Mouse (Mus musculus): ENCODE results near the gene AC124502.3. TPM values are rescaled to one million over a fixed set of nuclear protein-coding genes. Genes with fewer than 3 reads are reported as not detected.
"Not testable (repeated sequence)": the region's sequence is repeated elsewhere in the genome, so short reads cannot be mapped to it uniquely, and the experiment has no call there.

The AC124502.3 gene
- total RNA-seq (2021), result 1 to 10 TPM; 1.6 to 2.3 TPM

DNA sequence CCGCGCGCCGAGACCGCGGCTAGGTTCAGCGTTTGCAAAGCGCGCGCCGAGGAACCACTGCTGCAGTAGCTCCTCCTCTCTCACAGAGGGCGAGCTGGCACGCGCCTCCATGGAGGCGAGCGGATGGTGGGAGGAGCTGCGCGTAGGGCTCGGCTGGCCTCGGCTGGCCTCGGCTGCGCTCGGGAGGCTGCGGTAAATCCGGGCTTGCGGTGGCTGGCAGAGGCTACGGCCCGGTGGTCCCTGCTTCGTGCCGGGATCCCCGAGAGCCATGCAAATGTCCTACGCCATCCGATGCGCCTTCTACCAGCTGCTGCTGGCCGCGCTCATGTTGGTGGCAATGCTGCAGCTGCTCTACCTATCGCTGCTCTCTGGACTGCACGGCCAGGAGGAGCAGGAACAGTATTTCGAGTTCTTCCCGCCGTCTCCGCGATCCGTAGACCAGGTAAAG lies at the start of gene AC124502.3, which contains the start of gene B4gat1:
Gene AC124502.3 (plus strand): TSS at position 183 of the 448 bp plus-strand sequence.
Gene B4gat1 (plus strand): TSS at position 118 of the 448 bp plus-strand sequence.
- intact Hi-C loops (cut with DNase I), result no loop called here
- peak; percentile 92 to 93 for DNase-seq

DNA sequence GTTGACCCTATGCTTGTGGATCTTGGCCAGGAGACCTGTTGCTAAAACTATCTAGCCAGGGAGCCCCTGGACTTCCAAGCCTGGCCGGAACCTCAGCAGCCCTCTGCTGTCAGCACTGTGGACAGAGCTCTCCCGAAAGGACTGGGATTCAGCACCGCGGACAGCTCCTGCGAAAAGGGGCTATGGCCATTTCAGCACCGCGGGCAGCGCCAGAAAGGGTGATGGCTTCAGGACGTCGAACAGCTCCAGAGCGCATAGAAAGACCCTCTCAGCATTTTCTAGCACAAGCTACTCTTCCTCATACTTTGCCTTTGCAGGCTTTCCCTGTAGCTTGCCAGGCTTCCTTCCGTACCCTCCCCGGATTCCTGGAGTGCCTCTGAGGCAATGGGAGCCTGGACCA lies 49.7 kb upstream of the AC124502.3 start:
- intact Hi-C loops (cut with DNase I), result no loop called here
- DNase-seq, result peak; percentile 94 to 98

DNA sequence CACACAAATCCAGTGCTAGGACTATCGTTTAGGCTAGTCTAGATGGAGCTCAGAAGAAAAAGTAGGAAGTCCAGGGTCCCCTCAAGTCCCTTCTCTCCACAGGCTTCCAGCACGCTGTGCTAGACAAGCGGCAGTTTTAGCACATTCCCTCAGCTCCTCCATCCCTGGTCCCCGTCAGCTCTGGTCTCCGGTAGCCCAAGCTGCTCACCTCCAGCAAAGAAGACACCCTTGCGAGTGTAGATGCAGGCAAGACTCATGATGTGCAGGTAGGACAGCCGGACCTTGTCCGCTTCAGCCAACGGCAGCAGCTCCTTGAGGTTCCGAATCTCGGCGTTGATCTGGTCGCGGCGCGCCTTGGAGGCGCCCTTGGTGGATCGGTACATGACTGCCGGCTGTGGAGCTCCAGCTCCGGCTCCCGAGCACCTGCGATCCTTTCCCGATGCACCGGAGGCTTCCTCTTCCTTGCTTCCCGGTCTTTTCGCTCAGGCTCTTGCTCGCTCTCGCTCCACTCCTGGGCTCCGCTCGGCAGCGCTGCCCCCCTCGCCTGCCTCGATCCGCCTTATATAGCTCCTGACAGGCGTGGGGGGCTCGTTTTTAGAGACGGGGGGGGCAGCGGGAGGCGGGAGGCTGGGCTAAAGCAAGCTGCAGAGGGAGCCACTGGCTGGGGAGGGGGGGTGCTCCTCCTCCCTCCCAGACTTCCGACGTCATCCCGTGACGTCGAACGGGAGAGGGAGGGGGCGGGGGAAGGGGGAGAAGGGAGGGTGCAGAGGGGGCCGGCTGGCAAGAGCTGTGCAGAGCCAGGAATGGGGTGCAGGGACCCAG lies 49.0 kb upstream of the AC124502.3 start:
- intact Hi-C loops (cut with DNase I), result no loop called here
- no peak for DNase-seq

DNA sequence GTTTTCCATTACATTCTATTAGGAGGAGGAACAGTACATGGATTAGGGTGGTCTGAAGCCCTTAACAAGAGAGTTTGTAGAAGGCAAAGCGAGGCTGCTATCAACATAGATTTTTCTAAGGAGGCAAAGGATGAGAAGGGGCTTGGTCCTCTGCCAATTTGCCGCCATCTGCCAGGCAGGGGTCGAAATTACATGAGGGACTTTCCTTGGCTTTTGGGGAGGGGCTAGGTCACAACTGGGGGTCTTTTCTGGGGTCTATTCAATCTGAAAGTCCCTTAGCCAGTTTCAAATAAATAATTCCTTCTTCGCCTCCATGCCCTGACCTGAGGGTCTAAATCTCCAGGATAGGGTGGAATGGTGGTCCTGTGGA lies 48.5 kb upstream of the AC124502.3 start, which contains the start of gene Npas4:
Gene Npas4 (minus strand): TSS at position 61 of the 370 bp plus-strand sequence.
- no peak for DNase-seq

DNA sequence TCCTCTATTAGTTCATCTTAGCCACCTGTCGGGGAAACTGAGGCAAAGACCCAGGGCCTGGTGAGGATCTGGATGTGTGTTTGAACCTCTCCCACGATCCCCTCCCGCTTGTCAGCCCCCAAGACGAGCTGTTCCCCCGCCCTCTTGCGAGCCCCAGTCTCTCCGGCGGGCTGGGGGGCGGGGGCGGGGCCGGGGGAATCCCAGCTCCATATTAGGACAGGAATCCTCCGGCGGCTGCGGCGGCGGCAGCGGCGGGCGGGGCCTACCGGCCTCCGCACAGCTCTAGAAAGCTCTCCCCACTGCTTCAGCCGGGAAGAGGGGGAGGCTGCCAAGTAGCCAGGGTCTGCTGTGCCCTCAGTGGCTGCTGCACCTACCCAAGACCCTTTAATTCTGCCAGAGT lies 48.0 kb upstream of the AC124502.3 start:
- no peak for DNase-seq
- intact Hi-C loops (cut with DNase I), result no loop called here

More for the DNA sequence above, 48.5 kb upstream of the AC124502.3 start, which contains the start of gene Npas4:
- intact Hi-C loops (cut with DNase I), result no loop called here

DNA sequence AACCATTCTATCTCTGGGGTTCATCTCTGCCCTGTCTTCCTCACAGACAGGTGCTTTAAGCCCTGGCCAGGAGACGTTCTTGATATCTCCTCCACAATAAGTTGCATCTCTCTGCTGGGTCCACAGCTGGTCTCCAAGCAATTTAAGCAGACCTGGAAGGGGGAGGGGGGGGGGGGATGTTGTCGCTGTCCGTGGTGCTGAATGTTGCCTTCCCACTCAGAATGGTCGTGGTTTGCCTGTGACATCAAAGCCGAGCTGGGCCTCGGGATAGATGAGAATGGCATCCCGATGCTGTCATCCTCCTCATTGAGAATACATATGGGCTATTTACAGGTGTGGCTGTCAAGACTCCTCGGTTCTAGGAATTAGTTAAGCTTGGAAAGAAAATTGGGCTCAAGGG lies 46.3 kb upstream of the AC124502.3 start:
- intact Hi-C loops (cut with DNase I), result no loop called here
- DNase-seq, result no peak

DNA sequence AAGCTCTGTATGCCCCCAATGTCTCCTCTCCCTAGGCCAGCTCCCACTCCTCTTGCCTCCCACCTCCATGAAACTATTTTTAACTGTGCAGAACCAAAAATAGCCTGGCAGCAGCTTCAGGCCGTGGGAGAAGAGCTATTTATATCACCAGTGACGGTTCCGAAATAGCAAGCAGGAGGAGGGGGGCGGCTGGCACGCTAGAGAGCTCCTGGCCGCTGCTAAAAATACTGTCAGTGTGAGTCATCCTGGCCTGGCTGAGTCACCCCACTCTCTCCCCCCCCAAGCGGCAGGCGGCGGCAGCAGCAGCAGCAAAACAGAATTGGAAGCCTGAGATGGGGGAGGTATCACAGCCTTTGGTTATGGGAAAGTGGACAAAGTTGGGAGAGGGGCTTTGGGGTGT lies 45.8 kb upstream of the AC124502.3 start:
- DNase-seq, result peak; percentile 88 to 92

DNA sequence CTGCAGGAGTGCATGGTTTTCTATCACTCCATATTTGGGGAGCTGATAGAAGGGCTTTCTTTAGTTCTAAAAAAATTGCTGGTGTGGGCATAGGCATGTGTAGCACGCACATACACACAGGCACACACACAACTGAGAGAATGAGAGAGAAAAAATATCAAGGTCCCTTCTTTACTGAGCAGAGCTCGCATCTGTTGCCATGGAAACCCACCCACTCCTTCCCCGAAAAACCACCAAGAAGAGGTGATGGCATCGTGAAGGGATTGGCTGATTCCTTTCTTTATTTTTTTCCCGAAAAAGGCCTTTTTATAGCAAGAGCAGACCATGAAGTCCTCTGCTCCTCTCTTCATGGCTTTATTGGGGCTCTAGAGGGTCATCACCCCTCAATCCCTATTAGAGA lies 44.6 kb upstream of the AC124502.3 start:
- intact Hi-C loops (cut with DNase I), result no loop called here
- no peak for DNase-seq

More for the DNA sequence above, 45.8 kb upstream of the AC124502.3 start:
- intact Hi-C loops (cut with DNase I), result no loop called here

DNA sequence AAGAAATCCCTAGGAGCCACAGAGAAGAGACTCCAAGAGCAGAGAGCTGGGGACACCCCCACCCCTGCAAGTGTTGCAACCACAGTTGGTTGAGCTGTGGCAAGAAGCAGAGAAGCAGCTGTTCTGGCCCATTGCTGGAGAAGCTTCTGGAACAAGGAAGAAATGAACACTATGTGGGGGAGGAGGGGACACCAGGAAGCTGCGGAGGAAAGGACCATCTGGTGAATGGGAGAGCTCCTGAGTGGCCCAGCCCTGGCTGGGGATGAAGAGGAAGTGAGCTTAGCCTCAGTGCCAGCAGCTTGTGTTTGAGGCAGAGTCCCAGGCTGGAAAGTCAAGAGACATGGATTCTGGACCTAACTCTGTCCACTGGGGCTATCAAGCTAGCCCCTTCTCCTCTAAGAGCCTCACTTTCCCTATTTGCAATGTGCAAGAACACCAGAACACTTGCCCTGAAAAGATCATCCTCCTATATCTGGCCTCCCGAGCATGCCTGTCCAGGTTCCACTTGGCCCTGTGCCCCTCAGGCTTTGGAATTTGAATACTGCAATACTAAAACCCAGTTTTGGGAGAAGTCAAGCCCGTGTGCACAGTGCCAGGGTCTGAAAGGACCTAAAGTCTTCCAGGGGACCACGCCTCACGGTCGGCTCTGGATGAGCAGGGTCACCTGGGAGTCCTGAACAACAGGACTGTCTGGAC lies 39.1 kb upstream of the AC124502.3 start:
- intact Hi-C loops (cut with DNase I), result no loop called here
- DNase-seq, result no peak

DNA sequence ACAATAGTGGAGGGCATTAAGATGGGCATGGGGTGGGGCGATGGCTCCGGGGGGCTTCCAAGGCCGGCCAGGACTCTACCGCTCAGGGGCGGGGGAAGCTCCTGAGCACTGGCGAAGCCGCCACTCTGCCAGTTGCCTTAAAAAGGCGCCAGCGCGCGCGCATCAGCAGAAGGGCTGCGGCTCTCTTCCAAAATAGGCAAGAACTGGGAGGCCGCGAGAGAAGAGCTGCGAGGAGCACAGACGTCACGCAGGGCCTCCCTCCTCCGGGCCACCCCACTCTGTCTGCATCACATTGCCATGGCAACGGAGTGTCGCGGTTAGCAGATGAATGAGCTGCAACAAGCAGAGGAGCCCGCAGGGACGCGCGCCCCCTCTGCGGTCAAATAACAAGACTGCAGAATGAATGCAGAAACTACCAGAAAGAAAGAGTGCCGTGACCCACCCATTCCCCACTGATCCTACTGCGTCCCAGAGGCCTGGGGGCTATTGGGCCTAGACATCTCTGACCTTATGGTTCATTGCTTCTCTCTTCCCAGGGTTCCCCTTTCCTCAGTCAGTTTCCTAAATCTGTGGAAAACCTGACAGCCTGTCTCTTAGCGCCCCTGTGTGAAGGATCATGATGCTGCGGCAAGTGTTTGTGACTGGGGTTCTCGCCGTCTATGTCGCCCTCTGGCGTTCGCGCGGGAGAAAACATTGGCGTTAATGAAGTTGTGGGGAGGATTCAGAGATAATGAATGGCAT lies 36.9 kb upstream of the AC124502.3 start:
- peak; percentile 85 to 88 for DNase-seq
- intact Hi-C loops (cut with DNase I), result loop anchor here (1.0 kb wide), 2 partner anchors 21 to 40 kb away; partner anchors contain the start of gene Mrpl11

DNA sequence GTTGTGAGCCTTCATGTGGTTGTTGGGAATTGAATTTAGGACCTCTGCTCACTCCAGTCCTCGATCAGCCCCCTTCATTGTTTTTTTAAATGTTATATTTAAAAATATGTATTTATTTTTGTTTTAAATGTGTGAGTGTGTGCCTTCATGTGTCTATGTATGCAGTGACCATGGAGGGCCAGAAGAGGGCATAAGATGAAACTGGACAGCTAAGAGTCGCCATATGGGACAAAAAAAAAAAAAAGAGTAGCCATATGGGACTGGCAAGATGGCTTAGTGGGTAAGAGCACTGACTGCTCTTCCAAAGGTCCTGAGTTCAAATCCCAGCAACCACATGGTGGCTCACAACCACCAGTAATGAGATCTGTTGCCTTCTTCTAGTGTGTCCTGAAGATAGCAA lies 35.0 kb upstream of the AC124502.3 start:
- DNase-seq; intact Hi-C loops (cut with DNase I): not testable (repeated sequence)

DNA sequence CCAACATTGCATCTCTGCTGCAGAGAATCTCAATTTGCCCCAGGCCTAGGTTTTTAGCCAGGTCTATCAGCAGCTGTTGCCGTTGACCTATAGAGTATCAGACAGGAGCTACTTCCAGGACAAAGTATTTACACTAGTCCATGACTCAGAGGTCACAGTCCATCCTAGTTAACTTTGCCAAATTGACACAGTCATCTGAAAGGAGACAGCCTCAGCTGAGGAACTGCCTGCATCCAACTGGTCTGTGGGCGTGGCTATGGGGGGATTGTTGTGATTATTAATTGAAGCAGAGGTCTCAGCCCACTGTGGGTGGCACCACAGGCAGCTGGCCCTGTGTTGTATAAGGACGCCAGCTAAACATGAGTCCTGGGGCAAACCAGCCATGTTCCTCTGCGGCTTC lies 33.8 kb upstream of the AC124502.3 start:
- intact Hi-C loops (cut with DNase I), result no loop called here

DNA sequence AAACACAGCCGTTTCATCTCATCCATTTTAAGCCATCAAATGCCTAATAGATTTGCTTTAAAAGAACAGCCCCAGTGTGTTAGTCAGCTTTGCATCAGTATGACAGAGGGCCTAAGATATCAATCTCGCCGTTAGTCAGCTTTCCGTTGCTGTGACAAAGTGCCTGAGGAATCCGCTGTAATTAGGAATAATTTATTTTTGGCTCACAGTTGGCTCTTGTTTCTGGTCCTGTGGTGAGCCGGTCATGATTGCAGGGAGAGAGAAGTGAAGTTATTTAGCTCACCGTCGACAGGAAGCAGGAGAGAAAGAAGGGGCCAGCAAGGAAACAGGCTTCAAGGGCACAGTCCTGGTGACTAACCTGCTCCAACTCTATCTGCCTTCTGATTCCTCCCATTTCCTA lies 25.6 kb upstream of the AC124502.3 start:
- intact Hi-C loops (cut with DNase I), result no loop called here
- DNase-seq, result no peak

More for the DNA sequence above, 33.8 kb upstream of the AC124502.3 start:
- DNase-seq, result no peak

DNA sequence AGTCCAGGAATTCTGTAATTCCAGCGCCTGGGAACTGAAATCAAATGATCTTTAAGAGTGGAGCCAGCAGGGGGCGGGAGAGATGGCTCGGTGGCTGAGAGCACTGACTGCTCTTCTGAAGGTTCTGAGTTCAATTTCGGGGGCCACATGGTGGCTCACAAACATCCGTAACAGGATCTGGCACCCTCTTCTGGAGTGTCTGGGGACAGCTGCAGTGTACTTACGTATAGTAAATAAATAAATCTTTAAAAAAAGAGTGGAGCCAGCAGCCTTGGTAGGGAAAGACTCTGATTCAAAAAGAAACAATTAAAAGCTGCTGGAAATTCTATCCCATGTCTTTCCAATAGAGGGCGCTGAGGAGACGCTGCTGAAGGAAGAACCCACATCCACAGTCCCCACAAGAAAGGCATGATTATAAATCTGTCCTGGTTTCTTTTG lies 23.7 kb upstream of the AC124502.3 start:
- peak; percentile 29 to 64 for DNase-seq
- intact Hi-C loops (cut with DNase I), result loop anchor here (1.0 kb wide), 1 partner anchor 58 kb away; no protein-coding TSS in a partner anchor

DNA sequence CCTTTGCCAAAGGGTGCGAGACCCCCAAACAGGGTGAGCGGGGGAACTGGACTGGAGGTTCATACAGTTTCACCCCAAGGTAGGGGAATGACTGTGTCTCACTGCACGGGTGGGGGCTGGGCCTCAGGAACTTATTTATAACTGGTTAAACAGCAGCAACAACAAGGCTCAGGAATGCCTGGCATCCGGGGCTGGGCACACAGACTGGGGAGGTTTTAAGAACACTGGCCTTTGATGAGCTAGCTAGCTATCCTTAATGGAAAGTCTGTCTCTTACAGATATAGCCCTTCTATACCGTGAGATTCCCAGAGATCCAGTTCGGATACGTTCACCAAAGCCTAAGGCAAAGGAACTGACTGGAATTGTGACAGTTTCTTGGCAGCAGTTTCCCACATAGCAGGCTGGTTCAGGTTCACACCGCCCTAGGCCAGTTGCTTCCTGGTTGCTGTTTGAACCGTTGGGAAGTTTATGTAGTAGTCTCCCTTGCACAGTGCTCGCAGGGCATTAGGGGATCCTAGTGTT lies 22.4 kb upstream of the AC124502.3 start:
- DNase-seq, result peak; percentile 72 to 79
- intact Hi-C loops (cut with DNase I), result no loop called here

DNA sequence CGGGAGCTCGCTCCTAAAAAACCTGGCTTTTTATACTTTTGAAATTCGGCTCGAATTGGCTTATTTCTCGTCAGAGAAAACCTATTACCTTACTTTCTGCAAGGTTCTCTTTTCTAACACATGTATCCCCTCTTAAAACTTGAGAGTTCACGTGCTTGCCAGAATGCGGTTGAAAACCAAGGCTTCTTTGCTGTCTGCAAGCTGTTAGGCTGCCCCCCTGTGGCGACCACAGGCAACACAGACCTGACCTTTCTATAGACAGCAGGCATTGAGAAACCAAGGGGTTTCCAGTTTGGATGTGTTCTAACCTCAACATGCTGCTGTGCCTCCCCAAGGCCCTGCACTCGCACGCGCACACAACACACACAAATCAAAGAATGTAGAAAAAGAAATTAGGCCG lies 21.9 kb upstream of the AC124502.3 start:
- intact Hi-C loops (cut with DNase I), result no loop called here
- peak; percentile 77 to 86 for DNase-seq

DNA sequence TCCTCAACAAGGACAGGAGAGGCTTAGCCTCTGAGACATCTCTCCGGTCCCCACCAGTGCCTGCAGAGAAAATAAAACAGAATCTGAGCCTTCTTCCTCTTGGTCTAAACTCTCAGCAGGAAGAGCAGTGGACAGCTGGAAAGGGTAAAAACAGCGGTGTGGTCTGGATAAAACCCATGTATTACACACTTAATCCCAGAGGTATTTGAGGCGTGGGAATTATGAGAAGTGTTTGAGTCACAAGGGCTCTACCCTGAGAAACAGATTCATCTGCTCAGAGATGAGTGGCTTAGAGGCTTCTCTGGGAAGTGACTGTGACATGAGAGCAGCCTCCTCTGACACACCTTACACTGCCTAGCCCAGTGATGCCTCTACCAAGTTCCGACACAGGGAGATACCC lies 21.1 kb upstream of the AC124502.3 start:
- intact Hi-C loops (cut with DNase I), result no loop called here
- no peak for DNase-seq

DNA sequence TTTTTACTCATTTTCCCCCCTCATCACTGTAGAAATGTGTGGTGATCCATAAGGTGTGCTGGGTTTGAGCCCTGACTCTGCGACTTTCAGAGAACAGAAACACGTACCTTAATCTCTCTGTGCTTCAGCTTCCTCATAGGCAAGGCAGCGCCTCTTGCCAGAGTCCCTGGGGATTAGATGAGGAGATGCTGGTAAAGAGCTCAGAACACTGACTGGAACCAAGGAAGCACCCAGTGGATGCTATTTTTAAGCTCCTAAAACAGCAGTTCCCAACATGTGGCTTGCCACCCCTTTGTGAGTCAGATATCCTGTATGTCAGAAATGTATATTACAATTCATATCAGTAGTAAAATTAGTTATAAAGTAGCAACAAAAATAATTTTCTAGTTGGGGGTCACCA lies 20.5 kb upstream of the AC124502.3 start:
- DNase-seq, result no peak
- intact Hi-C loops (cut with DNase I), result no loop called here

DNA sequence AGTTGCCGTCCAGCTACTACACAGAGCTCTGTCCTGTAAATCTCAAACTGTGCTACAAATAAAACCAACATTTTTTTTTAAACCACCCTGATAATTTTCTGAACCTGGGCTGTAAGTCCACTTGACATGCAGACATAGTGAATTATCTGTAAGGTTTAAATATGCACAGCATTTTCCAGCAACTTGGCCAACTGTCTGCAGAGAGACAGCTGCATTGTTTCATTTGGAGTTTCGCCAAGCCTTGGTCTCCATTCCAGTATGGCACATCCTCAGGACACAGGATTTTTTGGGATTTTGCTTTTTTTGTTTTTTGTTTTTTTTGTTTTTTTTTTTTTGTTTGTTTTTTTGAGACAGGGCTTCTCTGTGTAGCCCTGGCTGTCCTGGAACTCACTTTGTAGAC lies 17.3 kb upstream of the AC124502.3 start:
- intact Hi-C loops (cut with DNase I), result no loop called here
- no peak for DNase-seq

DNA sequence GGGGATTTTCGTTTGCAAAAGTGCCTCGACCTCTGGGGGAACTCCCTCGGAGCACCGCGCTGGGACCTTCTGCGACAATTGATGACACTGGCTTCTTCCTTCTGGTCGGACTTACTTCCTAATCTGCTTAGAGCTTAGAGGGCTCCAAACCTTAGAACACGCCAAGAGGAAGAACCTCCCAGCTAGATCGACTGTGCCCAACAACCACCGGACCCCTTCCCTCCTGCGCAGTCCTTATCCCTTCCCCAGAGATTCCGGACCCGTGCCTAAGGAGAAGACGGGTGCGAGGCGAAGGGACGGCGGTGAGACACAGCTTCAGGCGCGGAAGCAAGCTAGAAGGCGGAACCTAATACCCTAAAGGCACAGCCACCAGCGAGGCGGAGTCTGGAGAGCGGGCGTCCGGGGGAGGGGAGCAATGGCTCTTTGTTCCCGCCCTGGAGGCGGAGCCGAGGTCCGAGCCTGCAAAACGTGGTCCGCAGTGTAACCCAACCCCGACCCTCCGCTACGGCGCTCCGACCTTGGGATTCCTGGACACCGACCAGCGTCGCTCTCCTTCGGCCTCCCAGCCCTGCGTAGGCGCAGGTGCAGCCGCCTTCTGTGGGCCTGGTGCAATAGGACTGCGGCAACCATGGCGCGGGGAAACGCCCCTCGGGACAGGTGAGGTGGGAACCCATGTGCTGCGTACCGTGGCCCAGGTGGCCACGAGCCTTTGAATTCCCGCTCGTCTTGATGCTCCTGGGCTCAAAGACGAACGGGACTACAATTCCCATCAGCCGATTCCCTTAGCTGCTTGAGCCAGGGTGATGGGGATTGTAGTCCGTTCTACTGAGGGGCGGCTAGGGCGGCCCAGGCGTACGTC lies 14.8 kb upstream of the AC124502.3 start, which contains the start of gene Slc29a2:
Gene Slc29a2 (plus strand): TSS at position 240 of the 859 bp plus-strand sequence.
- intact Hi-C loops (cut with DNase I), result no loop called here
- peak; percentile 94 to 96 for DNase-seq

Data from heart, postnatal 10 days (tissue).